Mouse (Mus musculus) kidney, embryonic 14.5 days (tissue): Measurements from ENCODE around the gene Rnf20. TPM values are rescaled to one million over a fixed set of nuclear protein-coding genes. Genes with fewer than 3 reads are reported as not detected.
A peak's percentile ranks its signal among the peaks of the same experiment; 100 is the strongest.

Source experiments
- ATAC-seq: fragments of 200-750 bp; cut with Nextera tagmentation; 2 replicates; pipeline ENCODE4 v1.8.0; 2017; ENCODE audit warnings: moderate number of reproducible peaks, mild to moderate bottlenecking, moderate TSS enrichment, moderate library complexity; ENCODE audit not compliant: low FRiP score, low TSS enrichment
- H3K27ac ChIP-seq: fragments of 300-500 bp; sonication (generic); 2 replicates; pipeline ENCODE4 v1.5.1; 2014; ENCODE audit warnings: low read depth, mild to moderate bottlenecking, low read length, moderate library complexity, mixed read lengths
- H3K27me3 ChIP-seq: fragments of 300-500 bp; sonication (generic); 2 replicates; pipeline ENCODE4 v1.6.1; 2014; ENCODE audit warnings: mild to moderate bottlenecking, low read length; ENCODE audit not compliant: control insufficient read depth, insufficient read depth
- H3K36me3 ChIP-seq: fragments of 300-500 bp; sonication (generic); 2 replicates; pipeline ENCODE4 v1.6.1; 2014; ENCODE audit warnings: low read length, mixed read lengths; ENCODE audit not compliant: control insufficient read depth, insufficient read depth
- H3K4me1 ChIP-seq: fragments of 300-500 bp; sonication (generic); 2 replicates; pipeline ENCODE4 v1.6.1; 2014; ENCODE audit warnings: low read length, mixed read lengths; ENCODE audit not compliant: control insufficient read depth, insufficient read depth
- H3K4me2 ChIP-seq: fragments of 300-500 bp; sonication (generic); replicated peaks from 2 replicates; pipeline ENCODE4 v1.6.1; 2014; ENCODE audit warnings: low read depth, mild to moderate bottlenecking, low read length
- H3K4me3 ChIP-seq: fragments of 300-500 bp; sonication (generic); 2 replicates; pipeline ENCODE4 v1.5.1; 2014; ENCODE audit warnings: mild to moderate bottlenecking, low read length
- H3K9ac ChIP-seq: fragments of 300-500 bp; sonication (generic); 2 replicates; pipeline ENCODE4 v1.6.1; 2014; ENCODE audit warnings: low read depth, mild to moderate bottlenecking, low read length, moderate library complexity
- H3K9me3 ChIP-seq: fragments of 300-500 bp; sonication (generic); 2 replicates; pipeline ENCODE4 v1.6.1; 2016; ENCODE audit warnings: low read length; ENCODE audit not compliant: control insufficient read depth
- WGBS: fragments of 180-500 bp; shearing (Covaris S2); extraction: QIAGEN DNeasy Blood & Tissue Kit; methylation state at CpG from one replicate; pipeline ENCODE4 v1.1.7; 2014; 5-methylcytosine and 5-hydroxymethylcytosine counted together
- polyA plus RNA-seq: library from polyadenylated mRNA; unstranded; fragments of >200 nt; fragmentation: Nextera tagmentation; extraction: Ambion mirVana; gene quantifications from 2 replicates; pipeline ENCODE4 v1.2.1, GENCODE M21; 2014

Gene Rnf20
- 39.1 and 61.1 TPM in 2 replicates for polyA plus RNA-seq

DNA sequence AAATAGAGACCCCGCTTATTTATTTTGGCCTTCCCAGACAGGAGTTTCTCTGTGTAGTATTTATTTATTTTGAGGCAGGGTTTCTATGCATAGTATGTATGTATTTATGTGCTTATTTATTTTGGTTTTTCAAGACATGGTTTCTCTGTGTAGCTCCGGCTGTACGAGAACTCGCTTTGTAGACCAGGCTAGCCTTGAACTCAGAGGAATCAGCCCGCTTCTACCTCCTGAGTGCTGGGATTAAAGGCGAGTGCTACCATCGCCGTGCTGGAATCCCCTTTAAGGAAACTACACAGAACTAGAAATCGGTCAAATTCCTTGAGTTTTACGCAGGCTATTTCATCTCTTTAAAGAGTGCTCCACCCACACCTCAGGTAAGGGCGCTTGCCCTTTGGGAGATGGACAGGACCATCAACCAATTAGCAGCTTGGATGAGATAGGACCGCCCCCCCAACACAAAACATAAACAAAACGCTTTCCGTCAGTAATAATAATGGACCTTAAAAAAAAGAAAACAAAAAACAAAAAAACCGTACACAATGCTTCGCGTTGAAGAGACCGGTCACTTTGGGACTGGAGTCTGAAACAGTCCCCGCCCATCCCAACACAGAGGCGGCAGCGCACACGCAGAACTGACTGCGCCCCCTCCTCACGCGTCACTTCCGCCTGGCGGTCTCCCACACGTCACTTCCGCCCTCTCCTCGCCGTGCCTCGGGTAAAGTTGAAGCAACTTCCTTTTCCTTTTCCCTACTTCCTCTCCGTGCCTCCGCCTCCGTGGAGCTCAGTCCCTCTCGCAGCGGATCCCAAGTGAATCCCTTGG lies at the start of gene Rnf20:
Gene Rnf20 (plus strand): TSS at position 688 of the 820 bp plus-strand sequence.
- peak within 1 kb of the TSS; percentile 67 for H3K4me2 ChIP-seq
- peak within 1 kb of the TSS; percentile 84 for H3K9ac ChIP-seq
- peaks cover 9% of the 10 kb centered on the region; the same call in 1 of the 2 replicates for H3K4me1 ChIP-seq
- no peaks in the 10 kb centered on the region for H3K27me3 ChIP-seq
- WGBS: 4% methylated on average over 37 of the region's 37 CpGs
- H3K27ac ChIP-seq: peak within 1 kb of the TSS; percentile 81
- H3K9me3 ChIP-seq: no peaks in the 10 kb centered on the region
- ATAC-seq: peak; percentile 97
- peak within 1 kb of the TSS; percentile 65 for H3K4me3 ChIP-seq
- peaks cover 27% of the 10 kb centered on the region for H3K36me3 ChIP-seq

- ATAC-seq: no peak; the same call in 1 of the 2 replicates
- WGBS: 44% methylated on average over 14 of the region's 14 CpGs
- peak overlapping the region; percentile 53; the same call in 1 of the 2 replicates for H3K27ac ChIP-seq
Observed at GRCm38 (mm10) chr4:49583965-49584831, 47.6 kb upstream of the Rnf20 start.

GRCm38 (mm10) chr4:49585524-49586101 lies 46.2 kb upstream of the Rnf20 start:
- 0 out of 2 replicates have a peak, but pooled peaks have one; percentile 23 for ATAC-seq
- no peaks in the 10 kb centered on the region for H3K27me3 ChIP-seq
- 0 out of 2 replicates have a peak, but pooled peaks cover 2% of the 10 kb centered on the region for H3K36me3 ChIP-seq
- H3K4me3 ChIP-seq: no peak overlapping the region
- H3K4me1 ChIP-seq: peaks cover 18% of the 10 kb centered on the region
- H3K4me2 ChIP-seq: no peak overlapping the region
- H3K9ac ChIP-seq: no peak overlapping the region
- H3K27ac ChIP-seq: no peak overlapping the region
- WGBS: 78% methylated on average over 7 of the region's 7 CpGs
- no peaks in the 10 kb centered on the region for H3K9me3 ChIP-seq

More at GRCm38 (mm10) chr4:49583965-49584831, 47.6 kb upstream of the Rnf20 start:
- H3K4me1 ChIP-seq: peaks cover 18% of the 10 kb centered on the region
- H3K36me3 ChIP-seq: 0 out of 2 replicates have a peak, but pooled peaks cover 2% of the 10 kb centered on the region
- H3K27me3 ChIP-seq: no peaks in the 10 kb centered on the region
- H3K9ac ChIP-seq: no peak overlapping the region
- no peaks in the 10 kb centered on the region for H3K9me3 ChIP-seq
- no peak overlapping the region for H3K4me2 ChIP-seq
- H3K4me3 ChIP-seq: no peak overlapping the region

GRCm38 (mm10) chr4:49586811-49587210 lies 45.0 kb upstream of the Rnf20 start:
- WGBS: 84% methylated on average over 10 of the region's 10 CpGs
- H3K9ac ChIP-seq: no peak overlapping the region
- ATAC-seq: no peak
- no peaks in the 10 kb centered on the region for H3K27me3 ChIP-seq
- H3K4me2 ChIP-seq: no peak overlapping the region
- H3K4me1 ChIP-seq: peaks cover 18% of the 10 kb centered on the region
- no peaks in the 10 kb centered on the region for H3K9me3 ChIP-seq
- H3K4me3 ChIP-seq: no peak overlapping the region
- no peak overlapping the region for H3K27ac ChIP-seq
- 0 out of 2 replicates have a peak, but pooled peaks cover 2% of the 10 kb centered on the region for H3K36me3 ChIP-seq

GRCm38 (mm10) chr4:49590152-49590551 lies 41.7 kb upstream of the Rnf20 start:
- Histone ChIP-seq H3K4me3 (no peak overlapping the region), H3K27me3 (no peaks in the 10 kb centered on the region), H3K4me1 (peaks cover 3% of the 10 kb centered on the region; the same call in 1 of the 2 replicates), H3K9me3 (no peaks in the 10 kb centered on the region), H3K4me2 (no peak overlapping the region), H3K9ac (no peak overlapping the region), H3K27ac (no peak overlapping the region), H3K36me3 (0 out of 2 replicates have a peak, but pooled peaks cover 2% of the 10 kb centered on the region)
- no peak for ATAC-seq
- WGBS: 74% methylated on average over 2 of the region's 2 CpGs

DNA sequence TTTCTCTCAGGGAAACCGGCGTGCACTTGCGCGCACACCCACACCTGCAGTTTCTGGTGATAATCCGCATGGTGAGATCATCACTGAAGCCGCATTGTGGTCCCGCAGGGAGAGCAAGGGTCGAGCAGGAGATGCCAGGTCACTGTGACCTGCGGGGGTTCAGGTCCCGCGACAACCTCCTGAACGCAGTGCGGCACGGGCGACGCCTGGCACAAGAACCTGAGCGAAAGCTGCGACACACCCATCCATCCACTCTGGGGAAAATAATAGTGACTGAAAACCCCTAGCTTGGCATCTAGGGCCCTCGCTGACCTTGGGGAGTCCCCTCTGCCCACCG lies 35.0 kb upstream of the Rnf20 start:
- H3K27me3 ChIP-seq: no peaks in the 10 kb centered on the region
- peak overlapping the region; percentile 73 for H3K9ac ChIP-seq
- 1% methylated on average over 20 of the region's 20 CpGs for whole genome bisulfite sequencing
- no peaks in the 10 kb centered on the region for H3K4me1 ChIP-seq
- no peak overlapping the region for H3K27ac ChIP-seq
- ATAC-seq: no peak
- no peaks in the 10 kb centered on the region for H3K9me3 ChIP-seq
- peak overlapping the region; percentile 79 for H3K4me3 ChIP-seq
- H3K36me3 ChIP-seq: no peaks in the 10 kb centered on the region
- H3K4me2 ChIP-seq: peak overlapping the region; percentile 68

DNA sequence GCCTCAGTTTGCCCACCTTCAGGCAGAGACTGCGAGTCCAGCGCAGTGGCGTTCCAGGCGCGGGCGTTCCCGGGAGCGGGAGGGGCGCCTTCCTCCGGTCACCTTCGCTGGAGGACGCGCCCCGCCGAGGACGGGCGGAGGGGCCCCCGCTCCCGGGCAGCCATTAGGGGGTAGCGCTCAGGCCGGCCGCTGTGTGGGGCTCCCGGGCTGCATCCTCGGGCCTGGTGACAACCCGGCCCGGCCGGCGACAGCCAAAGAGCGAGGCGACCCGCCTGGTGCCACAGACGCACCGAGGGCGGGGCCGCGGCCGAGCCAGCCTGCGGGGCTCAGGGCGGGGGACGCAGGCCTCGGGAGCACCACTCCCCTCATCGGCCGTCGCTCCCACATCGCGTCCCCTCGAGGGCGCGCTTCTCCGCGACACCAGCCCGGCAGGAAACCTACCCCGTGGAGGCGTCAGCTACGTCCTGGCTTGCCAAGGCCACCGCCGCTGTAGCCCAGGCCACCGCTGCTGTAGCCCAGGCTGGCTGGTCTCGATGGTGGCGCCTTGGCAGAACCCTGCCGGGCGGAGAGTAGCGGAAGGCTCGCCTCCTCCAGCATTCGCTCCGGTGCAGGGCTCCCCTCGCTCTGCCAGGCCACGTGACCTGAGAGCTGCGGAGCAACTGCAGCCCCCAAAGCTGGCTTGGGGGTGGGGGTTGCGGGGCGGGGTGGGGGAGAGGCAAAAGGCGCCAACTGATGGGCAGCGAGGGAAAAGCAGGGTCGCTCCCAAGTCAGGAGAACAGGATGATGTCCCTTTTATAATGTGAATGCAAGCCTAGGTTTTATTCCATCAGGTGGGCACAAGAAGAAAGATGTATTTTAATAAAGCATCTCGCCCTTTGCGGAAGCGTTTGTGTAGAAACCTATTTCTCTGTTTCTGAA lies 34.4 kb upstream of the Rnf20 start, which contains the start of gene Tmem246:
Gene Tmem246 (minus strand): TSS at position 694 of the 918 bp plus-strand sequence.
- peak; percentile 93 for ATAC-seq
- Histone ChIP-seq H3K27ac (peak within 1 kb of the TSS; percentile 13; the same call in 1 of the 2 replicates), H3K4me2 (peak within 1 kb of the TSS; percentile 68), H3K4me3 (peak within 1 kb of the TSS; percentile 79), H3K4me1 (no peaks in the 10 kb centered on the region), H3K9ac (peak within 1 kb of the TSS; percentile 73), H3K9me3 (no peaks in the 10 kb centered on the region), H3K36me3 (no peaks in the 10 kb centered on the region), H3K27me3 (no peaks in the 10 kb centered on the region)
- WGBS: 1% methylated on average over 76 of the region's 77 CpGs

DNA sequence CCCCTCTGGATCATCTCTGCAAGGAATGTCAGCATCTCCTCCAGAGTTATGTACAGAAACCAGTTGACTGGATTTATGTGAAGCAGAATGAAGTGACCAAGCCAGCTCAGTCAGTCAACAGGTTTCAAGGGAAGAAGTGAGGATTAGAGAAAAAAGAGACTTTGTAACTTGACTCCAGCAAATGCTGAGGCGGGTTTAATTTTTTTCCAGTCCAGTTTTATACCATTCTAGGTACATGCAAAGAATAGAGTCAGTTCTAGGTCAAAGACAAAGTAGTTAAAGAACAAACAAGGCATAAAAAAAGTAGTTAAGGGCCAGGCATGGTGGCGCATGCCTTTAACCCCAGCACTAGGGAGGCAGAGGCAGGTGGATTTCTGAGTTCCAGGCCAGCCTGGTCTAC lies 28.6 kb upstream of the Rnf20 start:
- Histone ChIP-seq H3K27ac (no peak overlapping the region), H3K36me3 (no peaks in the 10 kb centered on the region), H3K27me3 (no peaks in the 10 kb centered on the region), H3K4me1 (no peaks in the 10 kb centered on the region), H3K4me3 (no peak overlapping the region), H3K4me2 (no peak overlapping the region), H3K9ac (no peak overlapping the region), H3K9me3 (no peaks in the 10 kb centered on the region)
- no peak for ATAC-seq
- 82% methylated on average over 2 of the region's 2 CpGs for WGBS
